Mouse (Mus musculus) duodenum, adult 2 months (tissue): ENCODE results near the gene Gm3685. TPM values are rescaled to one million over a fixed set of nuclear protein-coding genes. Genes with fewer than 3 reads are reported as not detected.

Experiments
- polyA plus RNA-seq: library from polyadenylated mRNA; depleted of rRNA; stranded (reverse); fragments of >200 nt; gene quantifications from 2 replicates; pipeline ENCODE4 v1.2.3, GENCODE M21; 2012; ENCODE audit warnings: low replicate concordance; rRNA removed

The Gm3685 gene
- polyA plus RNA-seq, result not detected in 2 replicates

DNA sequence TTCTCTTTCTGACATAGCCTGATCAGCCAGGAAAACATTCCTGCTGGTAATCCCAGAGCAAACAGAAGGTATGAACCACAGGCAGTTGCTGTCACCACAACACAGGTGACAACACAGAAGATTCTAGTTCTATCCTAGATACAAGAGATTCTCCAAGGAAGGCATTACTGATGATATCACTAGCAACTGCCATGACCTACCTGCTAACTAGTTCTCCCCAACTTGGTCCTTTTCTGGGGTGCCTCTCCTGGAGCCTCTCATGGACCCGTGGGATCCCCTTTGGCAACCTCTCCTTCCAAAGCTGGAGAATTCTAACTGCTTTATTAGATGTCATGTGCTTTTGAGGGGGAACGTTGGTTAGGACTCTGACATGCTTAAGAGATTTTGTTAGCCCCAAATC lies at the start of gene Gm3685:
Gm3685 (minus strand) TSS at position 101 of the 400 bp plus-strand sequence.

DNA sequence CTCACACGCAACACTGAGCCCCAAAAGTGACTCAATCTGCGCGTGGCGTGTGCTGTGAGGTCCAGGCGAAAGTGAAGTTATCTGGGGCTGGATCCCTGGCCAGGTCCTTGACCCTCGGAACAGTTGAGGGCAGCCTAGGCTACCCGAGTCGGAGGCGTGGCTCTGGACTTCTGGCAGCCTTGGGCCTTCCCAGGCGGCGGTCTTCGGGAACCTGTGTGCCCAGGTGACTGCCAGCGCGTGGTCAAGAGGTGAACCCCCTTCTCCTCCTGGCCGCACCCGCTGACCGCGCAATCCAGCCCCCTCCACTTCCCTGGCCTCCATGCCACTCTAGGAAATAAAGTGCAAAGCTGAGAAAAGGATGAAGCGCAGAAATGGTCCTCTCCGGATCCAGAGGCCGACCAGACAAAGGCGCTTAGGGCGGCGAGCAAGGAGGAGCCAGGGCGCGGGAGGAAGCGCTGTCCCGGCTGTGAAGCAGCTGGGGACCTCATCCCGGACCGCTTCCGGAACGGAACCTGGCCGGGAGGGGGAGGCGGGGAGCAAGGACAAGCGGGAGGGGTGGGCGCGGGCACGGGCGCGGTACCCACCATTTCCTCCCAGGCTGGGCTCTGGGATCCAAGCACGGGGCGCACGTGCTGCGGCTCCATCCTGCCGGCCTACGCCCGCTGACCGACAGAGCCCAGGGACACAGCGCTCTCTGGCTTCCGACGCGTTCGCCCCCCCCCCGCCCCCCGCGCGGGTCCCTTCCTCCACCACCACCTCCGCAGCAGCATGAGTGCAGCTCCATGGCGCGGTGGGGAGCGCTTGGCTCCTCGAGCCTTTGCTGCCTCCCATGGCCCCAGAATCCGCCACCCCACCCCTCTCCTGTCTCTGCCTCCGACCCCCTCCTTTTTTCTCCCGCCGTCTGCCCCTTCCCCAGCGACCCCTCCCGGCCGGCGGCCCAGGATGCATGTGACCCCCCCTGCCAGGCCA lies 17.7 kb downstream of the Gm3685 start, which contains the start of gene Gm10406:
Gm10406 (minus strand) TSS at position 669 of the 969 bp plus-strand sequence.

Other genes with a start within 250 kb of the Gm3685 start
- not detected in 2 replicates for gene Gm3642, start 204.7 kb downstream of the Gm3685 start, polyA plus RNA-seq
- not detected in 2 replicates for gene Gm3667, start 155.0 kb downstream of the Gm3685 start, polyA plus RNA-seq
- gene Gm6356, start 71.2 kb downstream of the Gm3685 start, polyA plus RNA-seq, result not detected in 2 replicates
- not detected in 2 replicates for gene Gm10406, start 17.5 kb downstream of the Gm3685 start, polyA plus RNA-seq
- gene Gm3696, start 55.7 kb upstream of the Gm3685 start, polyA plus RNA-seq, result not detected in 2 replicates
- not detected in 2 replicates for gene Gm6676, start 80.4 kb upstream of the Gm3685 start, polyA plus RNA-seq
- gene Gm3512, start 129.6 kb upstream of the Gm3685 start, polyA plus RNA-seq, result not detected in 2 replicates
- not detected in 2 replicates for gene Gm16434, start 149.6 kb upstream of the Gm3685 start, polyA plus RNA-seq
- gene Gm3727, start 219.7 kb upstream of the Gm3685 start, polyA plus RNA-seq, result not detected in 2 replicates